Mouse (Mus musculus) MEL (cell line): Measurements from ENCODE around the gene Nrsn2. TPM values are rescaled to one million over a fixed set of nuclear protein-coding genes. Genes with fewer than 3 reads are reported as not detected.

ENCODE experiments used
- DNase-seq: peaks from one replicate; pipeline ENCODE4 v3.0.0; 2011; ENCODE audit warnings: low read depth, low spot score
- H3K27ac ChIP-seq: 2 replicates; pipeline ENCODE4 v1.5.1; 2012; ENCODE audit warnings: low read depth, mild to moderate bottlenecking, control low read depth, low read length, moderate library complexity; ENCODE audit not compliant: control insufficient read depth
- H3K27me3 ChIP-seq, 2 experiments: fragments of 150-350 bp in 1 of 2; sonication (generic) in 1 of 2; 2 replicates each; pipeline ENCODE4 v1.6.1; 2012; ENCODE audit warnings: low read length in 2 of 2, mild to moderate bottlenecking in 2 of 2, improper control_type of control experiment in 1 of 2, moderate library complexity in 1 of 2; ENCODE audit not compliant: insufficient read depth in 2 of 2, control insufficient read depth in 1 of 2
- H3K36me3 ChIP-seq, 2 experiments: 2 replicates each; pipeline ENCODE4 v1.6.1; 2012 to 2014; ENCODE audit warnings: low read length in 2 of 2, improper control_type of control experiment in 1 of 2, inconsistent platforms in 1 of 2, mild to moderate bottlenecking in 1 of 2; ENCODE audit not compliant: insufficient read depth in 2 of 2, control insufficient read depth in 1 of 2
- H3K4me1 ChIP-seq, 2 experiments: fragments of 150-350 bp in 1 of 2; sonication (generic) in 1 of 2; 2 replicates each; pipeline ENCODE4 v1.6.1; 2012; ENCODE audit warnings: low read length in 2 of 2, improper control_type of control experiment in 1 of 2, mild to moderate bottlenecking in 1 of 2; ENCODE audit not compliant: insufficient read depth in 2 of 2, control insufficient read depth in 1 of 2
- H3K4me3 ChIP-seq, 2 experiments: fragments of 150-350 bp in 1 of 2; sonication (generic) in 1 of 2; 2 replicates each; pipeline ENCODE4 v1.5.1; 2012; ENCODE audit warnings: low read depth in 2 of 2, low read length in 2 of 2, mild to moderate bottlenecking in 2 of 2, moderate library complexity in 2 of 2, control low read depth in 1 of 2, improper control_type of control experiment in 1 of 2; ENCODE audit not compliant: control insufficient read depth in 1 of 2, insufficient read depth in 1 of 2
- H3K79me2 ChIP-seq: 2 replicates; pipeline ENCODE4 v1.6.1; 2012; ENCODE audit warnings: mild to moderate bottlenecking, low read length, moderate library complexity; ENCODE audit not compliant: control insufficient read depth, poor library complexity, insufficient read depth
- H3K9ac ChIP-seq: 2 replicates; pipeline ENCODE4 v1.6.1; 2012; ENCODE audit warnings: low read depth, mild to moderate bottlenecking, control low read depth, low read length, moderate library complexity; ENCODE audit not compliant: control insufficient read depth, poor library complexity, severe bottlenecking
- H3K9me3 ChIP-seq: fragments of 150-350 bp; sonication (generic); replicated peaks from 2 replicates; pipeline ENCODE4 v1.6.1; 2012; ENCODE audit warnings: mild to moderate bottlenecking, low read length, improper control_type of control experiment, moderate library complexity; ENCODE audit not compliant: insufficient read depth
- BHLHE40 ChIP-seq: IDR thresholded peaks from 2 replicates; pipeline ENCODE4 v1.6.1; 2012; ENCODE audit warnings: low read depth, mild to moderate bottlenecking, inconsistent platforms, low read length, improper control_type of control experiment, borderline replicate concordance
- CHD1 ChIP-seq: IDR thresholded peaks from 2 replicates; pipeline ENCODE4 v1.6.1; 2012; ENCODE audit warnings: low read depth, mild to moderate bottlenecking, inconsistent platforms, low read length, improper control_type of control experiment
- ELF1 ChIP-seq: IDR thresholded peaks from 2 replicates; pipeline ENCODE4 v1.6.1; 2014; ENCODE audit warnings: low read depth, mild to moderate bottlenecking, inconsistent platforms, low read length, improper control_type of control experiment, moderate library complexity
- EP300 ChIP-seq, 2 experiments: IDR thresholded peaks; 2 replicates each; pipeline ENCODE4 v1.6.1; 2011; ENCODE audit warnings: improper control_type of control experiment in 2 of 2, low read length in 2 of 2, low read depth in 1 of 2, mild to moderate bottlenecking in 1 of 2
- ETS1 ChIP-seq: IDR thresholded peaks from 2 replicates; pipeline ENCODE4 v1.6.1; 2012; ENCODE audit warnings: low read depth, mild to moderate bottlenecking, inconsistent platforms, low read length, improper control_type of control experiment, moderate library complexity
- GABPA ChIP-seq: IDR thresholded peaks from 2 replicates; pipeline ENCODE4 v1.6.1; 2012; ENCODE audit warnings: low read depth, mild to moderate bottlenecking, inconsistent platforms, low read length, improper control_type of control experiment, moderate library complexity
- GATA1 ChIP-seq: IDR thresholded peaks from 2 replicates; pipeline ENCODE4 v1.6.1; 2011; ENCODE audit warnings: low read depth, low read length, improper control_type of control experiment
- HCFC1 ChIP-seq: IDR thresholded peaks from 2 replicates; pipeline ENCODE4 v1.6.1; 2012; ENCODE audit warnings: low read depth, mild to moderate bottlenecking, inconsistent platforms, low read length, improper control_type of control experiment, moderate library complexity
- MAFK ChIP-seq: IDR thresholded peaks from 2 replicates; pipeline ENCODE4 v1.6.1; 2011; ENCODE audit warnings: low read depth, mild to moderate bottlenecking, low read length, improper control_type of control experiment, borderline replicate concordance
- MAX ChIP-seq: IDR thresholded peaks from 2 replicates; pipeline ENCODE4 v1.6.1; 2011; ENCODE audit warnings: low read length, improper control_type of control experiment
- MAZ ChIP-seq: IDR thresholded peaks from 2 replicates; pipeline ENCODE4 v1.6.1; 2012; ENCODE audit warnings: low read depth, mild to moderate bottlenecking, inconsistent platforms, low read length, improper control_type of control experiment
- MEF2A ChIP-seq: IDR thresholded peaks from 2 replicates; pipeline ENCODE4 v1.6.1; 2014; ENCODE audit warnings: low read depth, mild to moderate bottlenecking, inconsistent platforms, low read length, improper control_type of control experiment; ENCODE audit not compliant: poor library complexity, insufficient replicate concordance, severe bottlenecking; ENCODE audit errors: extremely low read depth
- MXI1 ChIP-seq: IDR thresholded peaks from 2 replicates; pipeline ENCODE4 v1.6.1; 2011; ENCODE audit warnings: mild to moderate bottlenecking, low read depth, low read length, improper control_type of control experiment
- MYC ChIP-seq: IDR thresholded peaks from 2 replicates; pipeline ENCODE4 v1.6.1; 2011; ENCODE audit warnings: low read depth, mild to moderate bottlenecking, low read length, improper control_type of control experiment, moderate library complexity
- NELFE ChIP-seq: IDR thresholded peaks from 2 replicates; pipeline ENCODE4 v1.6.1; 2011; ENCODE audit warnings: low read depth, low read length, improper control_type of control experiment
- NRF1 ChIP-seq: IDR thresholded peaks from 2 replicates; pipeline ENCODE4 v1.6.1; 2014; ENCODE audit warnings: low read depth, mild to moderate bottlenecking, inconsistent platforms, low read length, improper control_type of control experiment, moderate library complexity; ENCODE audit not compliant: poor library complexity, insufficient read depth, severe bottlenecking
- POLR2A ChIP-seq, 2 experiments: IDR thresholded peaks; 2 replicates each; pipeline ENCODE4 v1.6.1; 2011 to 2012; ENCODE audit warnings: low read length in 2 of 2, mild to moderate bottlenecking in 2 of 2, control low read depth in 1 of 2, improper control_type of control experiment in 1 of 2, low read depth in 1 of 2, moderate library complexity in 1 of 2; ENCODE audit not compliant: control insufficient read depth in 1 of 2, insufficient read depth in 1 of 2, poor library complexity in 1 of 2
- POLR2AphosphoS5 ChIP-seq: IDR thresholded peaks from 2 replicates; pipeline ENCODE4 v1.6.1; 2012; ENCODE audit warnings: low read depth, borderline replicate concordance, mild to moderate bottlenecking, inconsistent platforms, low read length, moderate library complexity, mixed read lengths
- RAD21 ChIP-seq: IDR thresholded peaks from 2 replicates; pipeline ENCODE4 v1.6.1; 2011; ENCODE audit warnings: mild to moderate bottlenecking, low read depth, low read length, improper control_type of control experiment
- RCOR1 ChIP-seq: IDR thresholded peaks from 2 replicates; pipeline ENCODE4 v1.6.1; 2012; ENCODE audit warnings: low read depth, mild to moderate bottlenecking, inconsistent platforms, low read length, improper control_type of control experiment
- SIN3A ChIP-seq: IDR thresholded peaks from 2 replicates; pipeline ENCODE4 v1.6.1; 2012; ENCODE audit warnings: low read length, improper control_type of control experiment, inconsistent platforms
- SMC3 ChIP-seq: IDR thresholded peaks from 2 replicates; pipeline ENCODE4 v1.6.1; 2011; ENCODE audit warnings: low read depth, low read length, improper control_type of control experiment
- TAL1 ChIP-seq: IDR thresholded peaks from 2 replicates; pipeline ENCODE4 v1.6.1; 2012; ENCODE audit warnings: mild to moderate bottlenecking, inconsistent platforms, low read length, moderate library complexity, mixed read lengths
- TBP ChIP-seq: IDR thresholded peaks from 2 replicates; pipeline ENCODE4 v1.8.0; 2011; ENCODE audit warnings: low read depth, low read length, improper control_type of control experiment
- TCF12 ChIP-seq: IDR thresholded peaks from 2 replicates; pipeline ENCODE4 v1.6.1; 2014; ENCODE audit warnings: low read depth, mild to moderate bottlenecking, inconsistent platforms, low read length, improper control_type of control experiment, moderate library complexity
- USF1 ChIP-seq: IDR thresholded peaks from 2 replicates; pipeline ENCODE4 v1.6.1; 2014; ENCODE audit warnings: low read depth, mild to moderate bottlenecking, inconsistent platforms, low read length, improper control_type of control experiment, moderate library complexity
- ZNF384 ChIP-seq: IDR thresholded peaks from 2 replicates; pipeline ENCODE4 v1.6.1; 2012; ENCODE audit warnings: low read depth, mild to moderate bottlenecking, inconsistent platforms, low read length, improper control_type of control experiment
- polyA plus RNA-seq, 2 experiments: library from polyadenylated mRNA; stranded (reverse) in 1 of 2; unstranded in 1 of 2; fragments of >175 nt in 1 of 2; fragments of >200 nt in 1 of 2; gene quantifications; 2 replicates each; pipeline versions ENCODE4 v1.2.1 to v1.2.4; 2012; ENCODE audit warnings: low replicate concordance in 2 of 2, low read depth in 1 of 2; ENCODE audit not compliant: insufficient read length in 2 of 2, insufficient read depth in 1 of 2, missing spikeins in 1 of 2
- total RNA-seq: library from RNA; depleted of rRNA; stranded (reverse); fragments of 300-350 nt; gene quantifications from 2 replicates; pipeline ENCODE4 v1.2.3, GENCODE M21; 2012

Nrsn2 gene
- total and polyA plus RNA-seq, 3 experiments: not detected

DNA sequence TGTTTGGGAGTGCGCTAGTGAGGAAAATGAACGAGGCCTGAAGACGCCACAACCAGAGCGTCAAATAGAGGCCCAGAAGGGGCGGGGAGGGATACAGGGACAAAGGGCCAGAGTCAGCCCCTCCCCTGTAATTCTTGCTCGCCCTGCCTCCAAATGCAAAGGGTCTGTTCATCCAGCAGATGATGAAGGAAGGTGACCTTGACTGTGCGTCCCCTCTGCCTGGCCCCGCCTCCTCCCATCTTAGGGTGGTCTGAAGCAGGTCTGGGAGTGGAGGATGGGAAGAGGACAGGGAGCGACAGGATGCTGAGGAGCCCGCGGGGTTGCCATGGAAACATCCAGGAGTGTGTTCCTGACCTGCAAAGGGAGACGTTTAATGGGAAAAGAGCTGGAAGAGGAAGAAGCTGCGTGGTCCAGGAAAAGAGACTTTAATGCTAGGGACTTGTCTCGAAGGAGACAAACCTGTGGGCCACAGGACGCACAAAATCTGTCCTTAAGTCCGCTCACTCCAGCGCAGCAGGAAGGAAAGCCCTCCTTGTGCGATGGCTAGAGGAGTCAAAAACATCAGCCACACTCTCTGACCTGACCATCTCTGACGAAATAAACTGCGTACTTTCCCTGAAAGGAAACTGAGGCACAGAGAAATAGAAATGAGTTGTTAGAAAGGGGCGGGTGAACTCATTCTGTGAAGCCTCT lies 640 bp downstream of the Nrsn2 start:
- peaks cover 0 to 11% of the 10 kb centered on the region in 2 experiments; a peak in 2 of 4 replicates for H3K36me3 ChIP-seq
- TF ChIP-seq ZNF384 (no peak), CHD1 (no peak), POLR2AphosphoS5 (no peak), USF1 (no peak), NRF1 (no peak), ELF1 (no peak), TAL1 (no peak), RCOR1 (no peak), RAD21 (no peak), ETS1 (no peak), TCF12 (no peak), SIN3A (no peak)
- TF ChIP-seq, all 39 proteins: peak for 0
- Histone ChIP-seq H3K4me3 (no peak overlapping the region), H3K79me2 (no peaks in the 10 kb centered on the region), H3K27me3 (no peaks in the 10 kb centered on the region), H3K9me3 (no peaks in the 10 kb centered on the region), H3K27ac (no peak overlapping the region), H3K4me1 (peaks cover 9 to 15% of the 10 kb centered on the region in 2 experiments), H3K9ac (no peak overlapping the region)
- no peak for DNase-seq

DNA sequence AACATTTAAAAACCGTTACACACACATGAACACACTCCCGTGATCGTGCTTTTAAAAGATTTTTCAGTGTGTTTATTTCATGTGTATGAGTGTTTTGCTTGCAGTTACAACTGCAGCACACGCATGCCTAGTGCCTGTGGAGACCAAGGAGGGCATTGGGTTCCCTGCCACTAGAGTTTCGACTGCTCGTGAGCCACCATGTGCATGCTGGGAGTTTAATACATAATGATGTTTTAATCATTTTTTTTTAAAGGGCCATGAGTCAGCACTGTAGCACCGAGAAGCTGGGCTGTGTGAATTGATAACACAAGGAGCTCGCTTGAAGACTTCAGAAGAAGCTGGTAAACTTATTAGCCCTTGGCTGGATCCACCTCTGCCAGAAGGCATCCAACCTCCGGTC lies 2.9 kb downstream of the Nrsn2 start:
- Histone ChIP-seq H3K36me3 (peaks cover 0 to 11% of the 10 kb centered on the region in 2 experiments; a peak in 2 of 4 replicates), H3K27me3 (no peaks in the 10 kb centered on the region), H3K27ac (peak overlapping the region; percentile 77), H3K9ac (peak overlapping the region; percentile 68), H3K9me3 (no peaks in the 10 kb centered on the region), H3K4me1 (peaks cover 9 to 15% of the 10 kb centered on the region in 2 experiments), H3K79me2 (no peaks in the 10 kb centered on the region), H3K4me3 (peak overlapping the region; percentile 35 to 52)
- DNase-seq: peak; percentile 85
- no peak for TF ChIP-seq NELFE
- TF ChIP-seq MXI1: peak; percentile 71
- TF ChIP-seq ETS1: peak; percentile 92
- 0 out of 2 replicates have a peak, but pooled peaks have one; percentile 57 for TF ChIP-seq MAFK
- TF ChIP-seq ZNF384: peak; percentile 96
- TF ChIP-seq TCF12: peak; percentile 53; the same call in 1 of the 2 replicates
- peak in 1 of 2 experiments; percentile 42; a peak in 1 of 4 replicates for TF ChIP-seq POLR2A (IDR thresholded peaks at IDR 0.05; ENCODE audit: control insufficient read depth in 1 of 2, insufficient read depth in 1 of 2, low read depth in 1 of 2, low read length in 2 of 2, poor library complexity in 1 of 2)
- TF ChIP-seq HCFC1: 0 out of 2 replicates have a peak, but pooled peaks have one; percentile 18
- no peak for TF ChIP-seq MAZ
- peak; percentile 88 for TF ChIP-seq MAX
- peak; percentile 64 to 71 for TF ChIP-seq EP300 (IDR thresholded peaks at IDR 0.05; ENCODE audit: low read depth in 1 of 2, low read length in 2 of 2)
- peak; percentile 83 for TF ChIP-seq GABPA
- TF ChIP-seq MYC: peak; percentile 83
- no peak for TF ChIP-seq POLR2AphosphoS5
- TF ChIP-seq MEF2A: no peak
- peak; percentile 70; the same call in 1 of the 2 replicates for TF ChIP-seq SIN3A
- no peak for TF ChIP-seq SMC3
- TF ChIP-seq TBP: peak; percentile 69
- TF ChIP-seq TAL1: peak; percentile 39; the same call in 1 of the 2 replicates
- TF ChIP-seq GATA1: peak; percentile 74
- peak; percentile 56 for TF ChIP-seq NRF1
- peak; percentile 62; the same call in 1 of the 2 replicates for TF ChIP-seq BHLHE40
